Mouse (Mus musculus) neural tube, embryonic 15.5 days (tissue): ENCODE results near the gene Olfr836. TPM values are rescaled to one million over a fixed set of nuclear protein-coding genes. Genes with fewer than 3 reads are reported as not detected.
"Not testable (repeated sequence)": the region's sequence is repeated elsewhere in the genome, so short reads cannot be mapped to it uniquely, and the experiment has no call there.

ENCODE experiments used
- ATAC-seq: fragments of 200-750 bp; cut with Nextera tagmentation; 2 replicates; pipeline ENCODE4 v1.8.0; 2017; ENCODE audit warnings: mild to moderate bottlenecking, moderate TSS enrichment, moderate library complexity; ENCODE audit not compliant: low FRiP score
- H3K27ac ChIP-seq: fragments of 300-500 bp; sonication (generic); replicated peaks from 2 replicates; pipeline ENCODE4 v1.5.1; 2015; ENCODE audit warnings: mild to moderate bottlenecking, inconsistent platforms
- H3K27me3 ChIP-seq: fragments of 300-500 bp; sonication (generic); replicated peaks from 2 replicates; pipeline ENCODE4 v1.6.1; 2015; ENCODE audit warnings: inconsistent platforms
- H3K36me3 ChIP-seq: fragments of 300-500 bp; sonication (generic); 2 replicates; pipeline ENCODE4 v1.6.1; 2015; ENCODE audit warnings: inconsistent platforms
- H3K4me1 ChIP-seq: fragments of 300-500 bp; sonication (generic); 2 replicates; pipeline ENCODE4 v1.6.1; 2015; ENCODE audit warnings: inconsistent platforms
- H3K4me2 ChIP-seq: fragments of 300-500 bp; sonication (generic); 2 replicates; pipeline ENCODE4 v1.6.1; 2015; ENCODE audit warnings: inconsistent platforms, mild to moderate bottlenecking, moderate library complexity
- H3K4me3 ChIP-seq: fragments of 300-500 bp; sonication (generic); replicated peaks from 2 replicates; pipeline ENCODE4 v1.5.1; 2015; ENCODE audit warnings: mild to moderate bottlenecking, inconsistent platforms
- H3K9ac ChIP-seq: fragments of 300-500 bp; sonication (generic); replicated peaks from 2 replicates; pipeline ENCODE4 v1.6.1; 2015; ENCODE audit warnings: mild to moderate bottlenecking, inconsistent platforms
- H3K9me3 ChIP-seq: fragments of 300-500 bp; sonication (generic); replicated peaks from 2 replicates; pipeline ENCODE4 v1.6.1; 2016; ENCODE audit warnings: inconsistent platforms
- WGBS: fragments of 180-500 bp; shearing (Covaris S2); methylation state at CpG from one replicate; pipeline ENCODE4 v1.1.7; 2015; ENCODE audit warnings: mixed read lengths; 5-methylcytosine and 5-hydroxymethylcytosine counted together
- polyA plus RNA-seq: library from polyadenylated mRNA; unstranded; fragments of >200 nt; fragmentation: Nextera tagmentation; extraction: Ambion mirVana; gene quantifications from 2 replicates; pipeline ENCODE4 v1.2.1, GENCODE M21; 2015

Gene Olfr836
- not detected in 2 replicates for polyA plus RNA-seq

DNA sequence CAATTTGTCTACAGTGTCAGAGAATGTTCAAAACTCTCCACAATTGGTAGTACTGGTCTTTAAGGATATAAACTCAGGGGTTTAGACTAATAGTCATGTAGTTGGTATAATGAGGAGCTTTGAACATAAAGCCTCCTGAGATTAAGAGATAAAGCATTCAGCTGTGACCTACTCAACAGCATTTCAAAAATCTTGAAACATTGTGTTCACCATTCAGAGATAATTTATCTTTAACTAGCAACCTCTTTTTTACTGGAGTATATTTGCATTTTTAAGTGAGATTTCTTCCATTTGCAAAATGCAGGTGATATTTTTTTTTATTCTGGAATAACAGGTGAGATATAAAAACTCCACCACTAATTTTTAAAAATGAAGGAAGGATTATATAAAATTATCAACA is at the start of gene Olfr836:
Gene Olfr836 (plus strand): TSS at position 301 of the 400 bp plus-strand sequence.
- Histone ChIP-seq H3K4me2 (no peak within 1 kb of the TSS), H3K4me3 (no peak within 1 kb of the TSS), H3K9me3 (0 out of 2 replicates have a peak, but pooled peaks cover 3% of the 10 kb centered on the region), H3K27ac (no peak within 1 kb of the TSS), H3K9ac (no peak within 1 kb of the TSS), H3K36me3 (no peaks in the 10 kb centered on the region), H3K4me1 (no peaks in the 10 kb centered on the region), H3K27me3 (no peaks in the 10 kb centered on the region)
- no peak for ATAC-seq

GRCm38 (mm10) chr9:19084986-19085385 is 35.2 kb upstream of the Olfr836 start:
- no peak overlapping the region for H3K27ac ChIP-seq
- H3K4me1 ChIP-seq: no peaks in the 10 kb centered on the region
- H3K27me3 ChIP-seq: no peaks in the 10 kb centered on the region
- no peak overlapping the region for H3K4me3 ChIP-seq
- no peaks in the 10 kb centered on the region for H3K36me3 ChIP-seq
- ATAC-seq: no peak
- H3K9ac ChIP-seq: no peak overlapping the region
- H3K9me3 ChIP-seq: no peaks in the 10 kb centered on the region
- 46% methylated on average over 3 of the region's 3 CpGs for WGBS
- H3K4me2 ChIP-seq: no peak overlapping the region

GRCm38 (mm10) chr9:19092889-19093753 is 27.1 kb upstream of the Olfr836 start:
- not testable (repeated sequence) for H3K4me2 ChIP-seq, H3K27ac ChIP-seq, H3K27me3 ChIP-seq, ATAC-seq, H3K36me3 ChIP-seq, H3K9ac ChIP-seq, H3K4me1 ChIP-seq, H3K4me3 ChIP-seq
- 61% methylated on average over 6 of the region's 6 CpGs for WGBS
- H3K9me3 ChIP-seq: peaks cover 13% of the 10 kb centered on the region; the same call in 1 of the 2 replicates

DNA sequence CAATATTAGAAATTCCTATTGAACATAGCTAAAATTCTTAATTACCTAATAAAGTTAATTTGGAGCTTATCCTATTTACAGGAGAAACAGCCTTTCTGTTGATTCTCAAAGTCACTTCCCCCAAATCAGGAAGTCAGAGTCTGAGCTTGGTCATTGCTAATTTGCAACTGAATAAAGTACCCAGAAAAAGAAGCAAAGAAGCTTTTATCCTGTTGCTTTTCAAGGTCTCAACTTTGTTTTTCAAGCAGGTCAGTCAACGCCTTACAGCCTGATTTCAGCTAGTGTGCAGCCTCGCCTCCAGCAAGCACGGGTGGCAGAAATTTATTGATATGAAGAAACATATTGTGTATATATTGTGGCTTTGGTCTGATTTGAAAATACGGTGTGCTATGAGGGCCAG is 22.9 kb upstream of the Olfr836 start:
- Histone ChIP-seq H3K27ac (no peak overlapping the region), H3K4me1 (no peaks in the 10 kb centered on the region), H3K9me3 (peaks cover 6% of the 10 kb centered on the region; the same call in 1 of the 2 replicates), H3K9ac (no peak overlapping the region), H3K36me3 (no peaks in the 10 kb centered on the region), H3K4me2 (no peak overlapping the region), H3K4me3 (no peak overlapping the region), H3K27me3 (no peaks in the 10 kb centered on the region)
- 92% methylated on average over 4 of the region's 4 CpGs for WGBS
- no peak for ATAC-seq

GRCm38 (mm10) chr9:19136017-19136416 is 15.8 kb downstream of the Olfr836 start, which contains the start of gene Olfr837:
Gene Olfr837, plus strand, starts transcription at chr9:19136317.
- ATAC-seq: no peak
- Histone ChIP-seq H3K27me3 (no peaks in the 10 kb centered on the region), H3K4me1 (no peaks in the 10 kb centered on the region), H3K36me3 (no peaks in the 10 kb centered on the region), H3K9ac (no peak within 1 kb of the TSS), H3K27ac (no peak within 1 kb of the TSS), H3K9me3 (0 out of 2 replicates have a peak, but pooled peaks cover 2% of the 10 kb centered on the region), H3K4me2 (no peak within 1 kb of the TSS), H3K4me3 (no peak within 1 kb of the TSS)
- 84% methylated on average over 1 of the region's 1 CpGs for WGBS

Other genes with a start within 250 kb of the Olfr836 start
- not detected in 2 replicates for gene Olfr830, start 245.7 kb upstream of the Olfr836 start, polyA plus RNA-seq
- gene Olfr832, start 183.3 kb upstream of the Olfr836 start, polyA plus RNA-seq: not detected in 2 replicates
- gene Olfr834, start 132.4 kb upstream of the Olfr836 start, polyA plus RNA-seq: not detected in 2 replicates
- gene Olfr835, start 87.6 kb upstream of the Olfr836 start, polyA plus RNA-seq: not detected in 2 replicates
- gene Olfr837, start 15.9 kb downstream of the Olfr836 start, polyA plus RNA-seq: not detected in 2 replicates
- not detected in 2 replicates for gene Olfr839-ps1, start 56.9 kb downstream of the Olfr836 start, polyA plus RNA-seq
- gene Olfr843, start 131.6 kb downstream of the Olfr836 start, polyA plus RNA-seq: not detected in 2 replicates
- gene Olfr844, start 196.0 kb downstream of the Olfr836 start, polyA plus RNA-seq: not detected in 2 replicates
- not detected in 2 replicates for gene Olfr845, start 216.1 kb downstream of the Olfr836 start, polyA plus RNA-seq
- gene Olfr846, start 243.6 kb downstream of the Olfr836 start, polyA plus RNA-seq: not detected in 2 replicates